Mouse (Mus musculus) hindbrain, embryonic 11.5 days (tissue): ENCODE measurements around the gene Hsf3. TPM values are rescaled to one million over a fixed set of nuclear protein-coding genes. Genes with fewer than 3 reads are reported as not detected.
"Not testable (repeated sequence)": the region's sequence is repeated elsewhere in the genome, so short reads cannot be mapped to it uniquely, and the experiment has no call there.

Experiments used
- ATAC-seq: fragments of 200-750 bp; cut with Nextera tagmentation; 2 replicates; pipeline ENCODE4 v1.8.0; 2017; ENCODE audit warnings: mild to moderate bottlenecking, moderate TSS enrichment, moderate library complexity; ENCODE audit not compliant: low FRiP score
- DNase-seq: peaks from one replicate; pipeline ENCODE4 v3.0.0-alpha.2; 2015; ENCODE audit warnings: low spot score
- H3K27ac ChIP-seq: fragments of 300-500 bp; sonication (generic); 2 replicates; pipeline ENCODE4 v1.5.1; 2014; ENCODE audit warnings: mild to moderate bottlenecking, low read depth, low read length
- H3K27me3 ChIP-seq: fragments of 300-500 bp; sonication (generic); 2 replicates; pipeline ENCODE4 v1.6.1; 2014; ENCODE audit warnings: mild to moderate bottlenecking, low read length, moderate library complexity, mixed read lengths; ENCODE audit not compliant: control insufficient read depth, insufficient read depth
- H3K36me3 ChIP-seq: fragments of 300-500 bp; sonication (generic); 2 replicates; pipeline ENCODE4 v1.6.1; 2014; ENCODE audit warnings: mild to moderate bottlenecking, low read length, moderate library complexity, mixed read lengths; ENCODE audit not compliant: control insufficient read depth, insufficient read depth
- H3K4me1 ChIP-seq: fragments of 300-500 bp; sonication (generic); replicated peaks from 2 replicates; pipeline ENCODE4 v1.6.1; 2014; ENCODE audit warnings: low read length, mixed read lengths; ENCODE audit not compliant: control insufficient read depth, insufficient read depth
- H3K4me2 ChIP-seq: fragments of 300-500 bp; sonication (generic); replicated peaks from 2 replicates; pipeline ENCODE4 v1.6.1; 2014; ENCODE audit warnings: mild to moderate bottlenecking, low read depth, low read length
- H3K4me3 ChIP-seq: fragments of 300-500 bp; sonication (generic); 2 replicates; pipeline ENCODE4 v1.5.1; 2014; ENCODE audit warnings: low read depth, low read length
- H3K9ac ChIP-seq: fragments of 300-500 bp; sonication (generic); 2 replicates; pipeline ENCODE4 v1.6.1; 2014; ENCODE audit warnings: low read depth, low read length
- H3K9me3 ChIP-seq: fragments of 300-500 bp; sonication (generic); 2 replicates; pipeline ENCODE4 v1.6.1; 2016; ENCODE audit warnings: low read length; ENCODE audit not compliant: control insufficient read depth
- WGBS: fragments of 180-500 bp; shearing (Covaris S2); extraction: QIAGEN DNeasy Blood & Tissue Kit; methylation state at CpG from one replicate; pipeline ENCODE4 v1.1.7; 2014; 5-methylcytosine and 5-hydroxymethylcytosine counted together
- polyA plus RNA-seq: library from polyadenylated mRNA; unstranded; fragments of >200 nt; fragmentation: Nextera tagmentation; extraction: Ambion mirVana; gene quantifications from 2 replicates; pipeline ENCODE4 v1.2.1, GENCODE M21; 2014

The Hsf3 gene
- polyA plus RNA-seq, result 0.12 TPM in 1 of 2 replicates, not detected in the other

- no peak for ATAC-seq
- Histone ChIP-seq H3K4me2 (peak within 1 kb of the TSS; percentile 2; the same call in 1 of the 2 replicates), H3K36me3 (no peaks in the 10 kb centered on the region), H3K27ac (no peak within 1 kb of the TSS), H3K9ac (no peak within 1 kb of the TSS), H3K4me1 (no peaks in the 10 kb centered on the region), H3K4me3 (0 out of 2 replicates have a peak within 1 kb of the TSS, but pooled peaks have one; percentile 14), H3K9me3 (no peaks in the 10 kb centered on the region), H3K27me3 (no peaks in the 10 kb centered on the region)
- DNase-seq, result peak; percentile 30
- 21% methylated on average over 9 of the region's 9 CpGs for WGBS
Observed at GRCm38 (mm10) chrX:96456201-96456963, at the start of gene Hsf3. Hsf3 (minus strand) TSS chrX:96456294.

GRCm38 (mm10) chrX:96501580-96501979 is 45.5 kb upstream of the Hsf3 start:
- peak; percentile 0 for DNase-seq
- WGBS, result 63% methylated on average over 1 of the region's 1 CpGs
- no peak overlapping the region for H3K4me3 ChIP-seq

GRCm38 (mm10) chrX:96455149-96455548 is 945 bp downstream of the Hsf3 start, which contains the start of gene Heph:
Heph (plus strand) TSS chrX:96455359.
- Histone ChIP-seq H3K4me3 (no peak within 1 kb of the TSS), H3K36me3 (no peaks in the 10 kb centered on the region), H3K27me3 (no peaks in the 10 kb centered on the region), H3K27ac (no peak within 1 kb of the TSS), H3K9me3 (no peaks in the 10 kb centered on the region), H3K9ac (no peak within 1 kb of the TSS), H3K4me2 (0 out of 2 replicates have a peak within 1 kb of the TSS, but pooled peaks have one; percentile 2), H3K4me1 (no peaks in the 10 kb centered on the region)
- WGBS, result 65% methylated on average over 2 of the region's 2 CpGs
- ATAC-seq (no peak), DNase-seq (no peak)

More at GRCm38 (mm10) chrX:96501580-96501979, 45.5 kb upstream of the Hsf3 start:
- Histone ChIP-seq H3K36me3 (no peaks in the 10 kb centered on the region), H3K4me2 (no peak overlapping the region), H3K27ac (no peak overlapping the region), H3K4me1 (no peaks in the 10 kb centered on the region), H3K27me3 (no peaks in the 10 kb centered on the region), H3K9ac (no peak overlapping the region), H3K9me3 (no peaks in the 10 kb centered on the region)
- ATAC-seq, result no peak

- no peak for ATAC-seq
Observed at GRCm38 (mm10) chrX:96419383-96419782, 36.7 kb downstream of the Hsf3 start.

GRCm38 (mm10) chrX:96417733-96418132 is 38.4 kb downstream of the Hsf3 start:
- Histone ChIP-seq H3K4me1 (no peaks in the 10 kb centered on the region), H3K36me3 (no peaks in the 10 kb centered on the region), H3K9me3 (no peaks in the 10 kb centered on the region), H3K4me3 (no peak overlapping the region), H3K27ac (no peak overlapping the region), H3K4me2 (no peak overlapping the region), H3K27me3 (no peaks in the 10 kb centered on the region), H3K9ac (no peak overlapping the region)
- DNase-seq, result no peak
- no peak for ATAC-seq
- WGBS, result 44% methylated on average over 1 of the region's 1 CpGs

More at GRCm38 (mm10) chrX:96419383-96419782, 36.7 kb downstream of the Hsf3 start:
- no peaks in the 10 kb centered on the region for H3K27me3 ChIP-seq
- H3K4me1 ChIP-seq, result no peaks in the 10 kb centered on the region
- no peak overlapping the region for H3K4me2 ChIP-seq
- no peak for DNase-seq
- H3K9me3 ChIP-seq, result no peaks in the 10 kb centered on the region
- no peak overlapping the region for H3K9ac ChIP-seq
- no peak overlapping the region for H3K27ac ChIP-seq
- no peaks in the 10 kb centered on the region for H3K36me3 ChIP-seq
- no peak overlapping the region for H3K4me3 ChIP-seq

GRCm38 (mm10) chrX:96416970-96417369 is 39.1 kb downstream of the Hsf3 start:
- no peak overlapping the region for H3K9ac ChIP-seq
- no peak overlapping the region for H3K27ac ChIP-seq
- H3K4me1 ChIP-seq, result no peaks in the 10 kb centered on the region
- ATAC-seq (no peak), DNase-seq (no peak)
- H3K4me2 ChIP-seq, result no peak overlapping the region
- H3K4me3 ChIP-seq, result no peak overlapping the region
- 88% methylated on average over 1 of the region's 1 CpGs for WGBS
- H3K27me3 ChIP-seq, result no peaks in the 10 kb centered on the region
- no peaks in the 10 kb centered on the region for H3K9me3 ChIP-seq
- H3K36me3 ChIP-seq, result no peaks in the 10 kb centered on the region

- 88% methylated on average over 4 of the region's 4 CpGs for WGBS
- not testable (repeated sequence) for H3K36me3 ChIP-seq, H3K4me3 ChIP-seq, H3K27me3 ChIP-seq, H3K4me2 ChIP-seq, H3K9me3 ChIP-seq, DNase-seq, ATAC-seq, H3K4me1 ChIP-seq, H3K27ac ChIP-seq, H3K9ac ChIP-seq
Observed at GRCm38 (mm10) chrX:96415351-96415750, 40.7 kb downstream of the Hsf3 start.

GRCm38 (mm10) chrX:96339108-96339507 is 117.0 kb downstream of the Hsf3 start:
- H3K9ac ChIP-seq, result no peak overlapping the region
- 80% methylated on average over 2 of the region's 2 CpGs for WGBS
- H3K27me3 ChIP-seq, result no peaks in the 10 kb centered on the region
- H3K9me3 ChIP-seq, result no peaks in the 10 kb centered on the region
- H3K4me3 ChIP-seq, result no peak overlapping the region
- no peaks in the 10 kb centered on the region for H3K36me3 ChIP-seq
- no peaks in the 10 kb centered on the region for H3K4me1 ChIP-seq
- no peak for DNase-seq
- ATAC-seq, result no peak
- no peak overlapping the region for H3K27ac ChIP-seq
- H3K4me2 ChIP-seq, result no peak overlapping the region

GRCm38 (mm10) chrX:96329764-96330163 is 126.3 kb downstream of the Hsf3 start:
- Histone ChIP-seq H3K27ac (no peak overlapping the region), H3K9ac (no peak overlapping the region), H3K4me1 (no peaks in the 10 kb centered on the region), H3K9me3 (no peaks in the 10 kb centered on the region), H3K4me2 (no peak overlapping the region), H3K36me3 (no peaks in the 10 kb centered on the region), H3K4me3 (no peak overlapping the region), H3K27me3 (no peaks in the 10 kb centered on the region)
- ATAC-seq, result no peak
- DNase-seq, result peak; percentile 0
- 56% methylated on average over 4 of the region's 4 CpGs for WGBS
